Mouse (Mus musculus) kidney, postnatal 0 days (tissue): ENCODE results near the gene Suz12. TPM values are rescaled to one million over a fixed set of nuclear protein-coding genes. Genes with fewer than 3 reads are reported as not detected.
"Not testable (repeated sequence)": the region's sequence is repeated elsewhere in the genome, so short reads cannot be mapped to it uniquely, and the experiment has no call there.

Experiments
- ATAC-seq: fragments of 200-750 bp; cut with Nextera tagmentation; replicated peaks from 2 replicates; pipeline ENCODE4 v1.8.0; 2017; ENCODE audit warnings: low read depth, moderate number of reproducible peaks, moderate TSS enrichment, moderate library complexity; ENCODE audit not compliant: low FRiP score
- DNase-seq: peaks from one replicate; pipeline ENCODE4 v3.0.0-alpha.2; 2016; ENCODE audit warnings: low spot score
- H3K27ac ChIP-seq: fragments of 300-500 bp; sonication (generic); 2 replicates; pipeline ENCODE4 v1.5.1; 2014; ENCODE audit warnings: mild to moderate bottlenecking
- H3K27me3 ChIP-seq: fragments of 300-500 bp; sonication (generic); 2 replicates; pipeline ENCODE4 v1.6.1; 2014; ENCODE audit warnings: low read length, mixed read lengths; ENCODE audit not compliant: insufficient read depth
- H3K36me3 ChIP-seq: fragments of 300-500 bp; sonication (generic); 2 replicates; pipeline ENCODE4 v1.6.1; 2014; ENCODE audit warnings: low read length, mixed read lengths; ENCODE audit not compliant: insufficient read depth
- H3K4me1 ChIP-seq: fragments of 300-500 bp; sonication (generic); replicated peaks from 2 replicates; pipeline ENCODE4 v1.6.1; 2014; ENCODE audit warnings: antibody characterized with exemption, low read length, mixed read lengths; ENCODE audit not compliant: insufficient read depth
- H3K4me2 ChIP-seq: fragments of 300-500 bp; sonication (generic); 2 replicates; pipeline ENCODE4 v1.6.1; 2014; ENCODE audit warnings: mild to moderate bottlenecking, low read length, moderate library complexity, mixed read lengths
- H3K4me3 ChIP-seq: fragments of 300-500 bp; sonication (generic); replicated peaks from 2 replicates; pipeline ENCODE4 v1.5.1; 2014; ENCODE audit warnings: low read depth, low read length
- H3K9ac ChIP-seq: fragments of 300-500 bp; sonication (generic); 2 replicates; pipeline ENCODE4 v1.6.1; 2014; ENCODE audit warnings: low read depth, low read length
- H3K9me3 ChIP-seq: fragments of 300-500 bp; sonication (generic); replicated peaks from 2 replicates; pipeline ENCODE4 v1.6.1; 2016; ENCODE audit warnings: low read length, inconsistent platforms, mixed read lengths
- CTCF ChIP-seq: IDR thresholded peaks from 2 replicates; pipeline ENCODE4 v1.5.1; 2016; ENCODE audit warnings: antibody characterized with exemption, low read depth, mild to moderate bottlenecking, moderate library complexity
- WGBS: fragments of 180-500 bp; shearing (Covaris S2); extraction: QIAGEN DNeasy Blood & Tissue Kit; methylation state at CpG from one replicate; pipeline ENCODE4 v1.1.7; 2014; 5-methylcytosine and 5-hydroxymethylcytosine counted together
- polyA plus RNA-seq: library from polyadenylated mRNA; unstranded; fragments of >200 nt; fragmentation: Nextera tagmentation; extraction: Ambion mirVana; gene quantifications from 2 replicates; pipeline ENCODE4 v1.2.1, GENCODE M21; 2015

The Suz12 gene
- polyA plus RNA-seq, 1 experiment from 2014 or later, result 14.5 TPM

- Histone ChIP-seq H3K9me3 (no peaks in the 10 kb centered on the region), H3K4me1 (no peaks in the 10 kb centered on the region), H3K27me3 (no peaks in the 10 kb centered on the region), H3K4me3 (no peak overlapping the region), H3K27ac (no peak overlapping the region), H3K4me2 (no peak overlapping the region), H3K9ac (no peak overlapping the region), H3K36me3 (no peaks in the 10 kb centered on the region)
- DNase-seq (no peak), ATAC-seq (no peak)
- 99% methylated on average over 2 of the region's 2 CpGs for WGBS
- no peak for TF ChIP-seq CTCF
Observed at GRCm38 (mm10) chr11:79990120-79990519, 2.8 kb upstream of the Suz12 start.

- 92% methylated on average over 5 of the region's 5 CpGs for WGBS
Observed at GRCm38 (mm10) chr11:79991600-79991999, 1.3 kb upstream of the Suz12 start.

GRCm38 (mm10) chr11:79992035-79992591, 793 bp upstream of the Suz12 start:
- H3K9ac ChIP-seq, result peak overlapping the region; percentile 91
- 29% methylated on average over 21 of the region's 21 CpGs for WGBS

More at GRCm38 (mm10) chr11:79991600-79991999, 1.3 kb upstream of the Suz12 start:
- Histone ChIP-seq H3K27ac (no peak overlapping the region), H3K4me1 (no peaks in the 10 kb centered on the region), H3K4me2 (no peak overlapping the region), H3K9me3 (no peaks in the 10 kb centered on the region), H3K9ac (no peak overlapping the region), H3K36me3 (no peaks in the 10 kb centered on the region), H3K27me3 (no peaks in the 10 kb centered on the region), H3K4me3 (no peak overlapping the region)
- ATAC-seq (no peak), DNase-seq (no peak)
- no peak for TF ChIP-seq CTCF

GRCm38 (mm10) chr11:79993356-79994270, 707 bp downstream of the Suz12 start:
- H3K4me1 ChIP-seq, result no peaks in the 10 kb centered on the region
- H3K36me3 ChIP-seq, result peaks cover 4% of the 10 kb centered on the region; the same call in 1 of the 2 replicates
- no peaks in the 10 kb centered on the region for H3K9me3 ChIP-seq
- peak overlapping the region; percentile 79 for H3K4me2 ChIP-seq
- no peaks in the 10 kb centered on the region for H3K27me3 ChIP-seq
- WGBS, result 1% methylated on average over 58 of the region's 74 CpGs
- peak overlapping the region; percentile 91 for H3K9ac ChIP-seq
- DNase-seq, result peak; percentile 36
- no peak for TF ChIP-seq CTCF
- ATAC-seq, result peak; percentile 62
- peak overlapping the region; percentile 97 for H3K4me3 ChIP-seq
- H3K27ac ChIP-seq, result peak overlapping the region; percentile 98

More at GRCm38 (mm10) chr11:79992035-79992591, 793 bp upstream of the Suz12 start:
- Histone ChIP-seq H3K27ac (peak overlapping the region; percentile 85), H3K4me3 (peak overlapping the region; percentile 97), H3K36me3 (no peaks in the 10 kb centered on the region), H3K9me3 (no peaks in the 10 kb centered on the region), H3K4me2 (peak overlapping the region; percentile 67), H3K4me1 (no peaks in the 10 kb centered on the region), H3K27me3 (no peaks in the 10 kb centered on the region)
- TF ChIP-seq CTCF, result no peak
- ATAC-seq (no peak), DNase-seq (no peak)

- H3K9ac ChIP-seq, result peak overlapping the region; percentile 91; the same call in 1 of the 2 replicates
- H3K4me2 ChIP-seq, result peak overlapping the region; percentile 79
- no peak for TF ChIP-seq CTCF
- 3% methylated on average over 7 of the region's 7 CpGs for WGBS
- no peaks in the 10 kb centered on the region for H3K4me1 ChIP-seq
- DNase-seq (peak; percentile 15), ATAC-seq (no peak)
- no peak overlapping the region for H3K27ac ChIP-seq
- no peaks in the 10 kb centered on the region for H3K9me3 ChIP-seq
- H3K36me3 ChIP-seq, result peaks cover 4% of the 10 kb centered on the region; the same call in 1 of the 2 replicates
- H3K27me3 ChIP-seq, result no peaks in the 10 kb centered on the region
- H3K4me3 ChIP-seq, result peak overlapping the region; percentile 97
Observed at GRCm38 (mm10) chr11:79994271-79994988, 1.5 kb downstream of the Suz12 start.

- 98% methylated on average over 3 of the region's 5 CpGs for WGBS
- not testable (repeated sequence) for H3K27ac ChIP-seq, H3K4me2 ChIP-seq, DNase-seq, H3K4me3 ChIP-seq, H3K27me3 ChIP-seq, ATAC-seq, H3K9ac ChIP-seq, H3K9me3 ChIP-seq, H3K4me1 ChIP-seq
- peaks cover 53% of the 10 kb centered on the region for H3K36me3 ChIP-seq
Observed at GRCm38 (mm10) chr11:80016533-80016932, 23.6 kb downstream of the Suz12 start.
